Mouse (Mus musculus) midbrain, embryonic 14.5 days (tissue): ENCODE data around the gene Tex29. TPM values are rescaled to one million over a fixed set of nuclear protein-coding genes. Genes with fewer than 3 reads are reported as not detected.

Experiments used
- ATAC-seq: fragments of 200-750 bp; cut with Nextera tagmentation; 2 replicates; pipeline ENCODE4 v1.8.0; 2017; ENCODE audit warnings: moderate number of reproducible peaks, moderate library complexity; ENCODE audit not compliant: low FRiP score, low TSS enrichment
- DNase-seq: peaks from one replicate; pipeline ENCODE4 v3.0.0-alpha.2; 2015
- H3K27ac ChIP-seq: fragments of 300-500 bp; sonication (generic); replicated peaks from 2 replicates; pipeline ENCODE4 v1.5.1; 2014; ENCODE audit warnings: mild to moderate bottlenecking, low read depth, low read length, moderate library complexity
- H3K27me3 ChIP-seq: fragments of 300-500 bp; sonication (generic); 2 replicates; pipeline ENCODE4 v1.6.1; 2014; ENCODE audit warnings: low read length, control low read depth, mixed read lengths; ENCODE audit not compliant: control insufficient read depth, insufficient read depth
- H3K36me3 ChIP-seq: fragments of 300-500 bp; sonication (generic); 2 replicates; pipeline ENCODE4 v1.6.1; 2014; ENCODE audit warnings: low read length, control low read depth; ENCODE audit not compliant: control insufficient read depth, insufficient read depth
- H3K4me1 ChIP-seq: fragments of 300-500 bp; sonication (generic); 2 replicates; pipeline ENCODE4 v1.6.1; 2014; ENCODE audit warnings: mild to moderate bottlenecking, antibody characterized with exemption, low read length, control low read depth; ENCODE audit not compliant: control insufficient read depth, insufficient read depth
- H3K4me2 ChIP-seq: fragments of 300-500 bp; sonication (generic); 2 replicates; pipeline ENCODE4 v1.6.1; 2014; ENCODE audit warnings: mild to moderate bottlenecking, low read length, moderate library complexity
- H3K4me3 ChIP-seq: fragments of 300-500 bp; sonication (generic); replicated peaks from 2 replicates; pipeline ENCODE4 v1.5.1; 2014; ENCODE audit warnings: low read depth, low read length
- H3K9ac ChIP-seq: fragments of 300-500 bp; sonication (generic); replicated peaks from 2 replicates; pipeline ENCODE4 v1.6.1; 2014; ENCODE audit warnings: mild to moderate bottlenecking, low read length, moderate library complexity
- H3K9me3 ChIP-seq: fragments of 300-500 bp; sonication (generic); 2 replicates; pipeline ENCODE4 v1.6.1; 2016; ENCODE audit warnings: low read length, control low read depth, mixed read lengths; ENCODE audit not compliant: control insufficient read depth
- WGBS: fragments of 180-500 bp; shearing (Covaris S2); extraction: QIAGEN DNeasy Blood & Tissue Kit; methylation state at CpG from one replicate; pipeline ENCODE4 v1.1.7; 2014; 5-methylcytosine and 5-hydroxymethylcytosine counted together
- polyA plus RNA-seq: library from polyadenylated mRNA; unstranded; fragments of >200 nt; fragmentation: Nextera tagmentation; extraction: Ambion mirVana; gene quantifications from 2 replicates; pipeline ENCODE4 v1.2.1, GENCODE M21; 2014

The Tex29 gene
- polyA plus RNA-seq, 1 experiment from 2014 or later, result not detected

DNA sequence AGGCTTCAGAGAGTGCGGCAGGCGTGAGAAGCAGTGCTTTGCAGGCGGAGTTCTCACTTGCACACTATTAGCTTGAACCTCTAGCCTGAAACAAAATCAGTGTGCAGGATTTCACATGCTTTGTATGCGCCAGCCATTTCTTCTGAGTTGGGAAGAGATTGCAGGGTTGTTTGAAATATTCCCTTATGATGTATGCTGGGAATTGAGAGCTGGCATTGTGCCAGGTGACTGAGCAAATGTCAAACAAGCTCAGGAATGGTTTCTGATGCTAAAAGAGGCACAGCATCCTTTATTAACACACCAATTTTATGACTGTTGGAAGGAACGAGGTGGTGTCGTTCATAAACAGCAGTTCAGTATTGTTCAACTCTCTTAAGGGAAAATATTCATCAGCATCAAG is 34.0 kb upstream of the Tex29 start:
- Histone ChIP-seq H3K4me3 (no peak overlapping the region), H3K9me3 (no peaks in the 10 kb centered on the region), H3K4me1 (no peaks in the 10 kb centered on the region), H3K36me3 (peaks cover 92% of the 10 kb centered on the region), H3K4me2 (no peak overlapping the region), H3K27ac (no peak overlapping the region), H3K9ac (no peak overlapping the region), H3K27me3 (no peaks in the 10 kb centered on the region)
- 84% methylated on average over 6 of the region's 6 CpGs for WGBS
- ATAC-seq, result no peak
- peak; percentile 67 for DNase-seq

DNA sequence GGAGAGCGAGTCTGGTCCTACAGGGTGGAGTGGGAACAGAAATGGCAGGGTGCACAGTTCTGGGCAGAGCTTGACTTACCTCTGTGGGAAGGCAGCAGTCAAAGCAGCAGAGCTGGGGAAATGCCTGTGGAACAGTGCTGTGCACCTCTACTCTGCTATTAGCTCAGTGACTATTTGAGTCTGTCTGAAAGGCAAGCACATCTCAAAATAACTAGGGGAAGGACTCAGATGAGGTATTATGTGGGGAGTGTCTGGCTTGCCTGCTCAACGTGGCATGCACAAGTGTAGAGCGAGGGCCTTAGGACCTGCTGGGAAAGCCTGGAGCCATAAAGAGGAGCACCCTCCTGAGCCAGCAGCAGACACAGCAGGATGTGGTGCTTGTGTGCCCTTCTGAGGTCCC is 32.9 kb upstream of the Tex29 start:
- Histone ChIP-seq H3K4me2 (no peak overlapping the region), H3K27me3 (no peaks in the 10 kb centered on the region), H3K4me1 (no peaks in the 10 kb centered on the region), H3K27ac (no peak overlapping the region), H3K4me3 (no peak overlapping the region), H3K9me3 (no peaks in the 10 kb centered on the region), H3K9ac (no peak overlapping the region), H3K36me3 (peaks cover 96% of the 10 kb centered on the region)
- no peak for DNase-seq
- no peak for ATAC-seq
- WGBS, result 86% methylated on average over 3 of the region's 3 CpGs

GRCm38 (mm10) chr8:11808047-11808446 is 32.2 kb upstream of the Tex29 start:
- H3K36me3 ChIP-seq, result peaks cover 96% of the 10 kb centered on the region

GRCm38 (mm10) chr8:11810426-11810825 is 29.8 kb upstream of the Tex29 start:
- Histone ChIP-seq H3K27ac (no peak overlapping the region), H3K4me3 (no peak overlapping the region), H3K4me1 (no peaks in the 10 kb centered on the region), H3K9me3 (no peaks in the 10 kb centered on the region), H3K9ac (no peak overlapping the region), H3K36me3 (peaks cover 97% of the 10 kb centered on the region), H3K4me2 (no peak overlapping the region), H3K27me3 (no peaks in the 10 kb centered on the region)
- no peak for DNase-seq
- no peak for ATAC-seq
- 98% methylated on average over 5 of the region's 5 CpGs for WGBS

More at GRCm38 (mm10) chr8:11808047-11808446, 32.2 kb upstream of the Tex29 start:
- Histone ChIP-seq H3K4me2 (no peak overlapping the region), H3K27me3 (no peaks in the 10 kb centered on the region), H3K4me3 (no peak overlapping the region), H3K9ac (no peak overlapping the region), H3K9me3 (no peaks in the 10 kb centered on the region), H3K4me1 (no peaks in the 10 kb centered on the region), H3K27ac (no peak overlapping the region)
- DNase-seq (no peak), ATAC-seq (no peak)
- 96% methylated on average over 5 of the region's 5 CpGs for WGBS

GRCm38 (mm10) chr8:11813801-11814200 is 26.5 kb upstream of the Tex29 start:
- H3K27ac ChIP-seq, result no peak overlapping the region
- H3K27me3 ChIP-seq, result no peaks in the 10 kb centered on the region
- no peak overlapping the region for H3K9ac ChIP-seq
- no peak overlapping the region for H3K4me2 ChIP-seq
- no peaks in the 10 kb centered on the region for H3K9me3 ChIP-seq
- no peak for DNase-seq
- no peak overlapping the region for H3K4me3 ChIP-seq
- ATAC-seq, result no peak
- WGBS, result 90% methylated on average over 7 of the region's 7 CpGs
- H3K36me3 ChIP-seq, result peaks cover 98% of the 10 kb centered on the region
- H3K4me1 ChIP-seq, result no peaks in the 10 kb centered on the region

DNA sequence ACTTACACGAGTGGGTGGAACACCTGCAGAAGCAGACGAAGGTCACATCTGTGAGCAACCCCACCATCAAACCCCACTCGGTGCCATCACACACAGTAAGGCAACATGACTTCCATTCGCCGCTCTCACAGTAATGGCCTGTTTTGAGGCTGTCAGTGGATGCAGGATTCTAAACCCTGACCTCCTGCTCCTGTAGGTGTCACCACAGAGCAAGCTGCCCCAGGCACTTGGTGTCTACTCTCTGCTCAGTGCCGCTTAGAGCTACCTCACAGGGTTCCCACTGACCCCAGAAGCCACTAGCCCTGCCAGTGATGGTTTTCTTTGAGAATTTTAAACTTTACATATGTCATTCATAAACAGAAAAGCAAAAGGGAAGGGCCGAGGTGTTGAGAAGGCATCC is 25.1 kb upstream of the Tex29 start:
- no peak for ATAC-seq
- DNase-seq, result peak; percentile 40
- Histone ChIP-seq H3K4me2 (no peak overlapping the region), H3K9ac (no peak overlapping the region), H3K4me1 (no peaks in the 10 kb centered on the region), H3K36me3 (peaks cover 98% of the 10 kb centered on the region), H3K27ac (no peak overlapping the region), H3K27me3 (no peaks in the 10 kb centered on the region), H3K9me3 (no peaks in the 10 kb centered on the region), H3K4me3 (no peak overlapping the region)
- 80% methylated on average over 7 of the region's 7 CpGs for WGBS

DNA sequence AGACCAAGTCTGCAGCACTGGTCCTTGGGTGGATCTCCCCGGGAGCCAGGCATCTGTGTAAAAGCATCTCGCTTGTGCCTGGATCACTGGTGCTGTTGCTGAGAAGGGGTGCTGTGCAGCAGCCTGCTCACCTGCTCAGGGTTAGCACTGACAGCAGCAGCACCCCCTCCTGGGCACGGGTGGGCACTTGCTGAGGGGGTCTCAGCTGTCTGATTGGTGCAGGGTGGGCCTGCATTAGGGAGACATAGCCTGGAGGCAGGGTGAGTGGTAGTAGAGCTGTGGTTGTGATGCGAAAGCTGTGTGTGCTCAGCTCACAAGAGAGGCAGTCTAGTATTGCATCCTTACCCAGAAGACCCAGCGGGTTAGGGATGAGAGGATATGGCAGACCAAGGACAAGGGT is 20.1 kb upstream of the Tex29 start:
- H3K9me3 ChIP-seq, result no peaks in the 10 kb centered on the region
- H3K27me3 ChIP-seq, result no peaks in the 10 kb centered on the region
- H3K4me2 ChIP-seq, result no peak overlapping the region
- no peak overlapping the region for H3K27ac ChIP-seq
- no peak overlapping the region for H3K4me3 ChIP-seq
- H3K9ac ChIP-seq, result no peak overlapping the region
- H3K4me1 ChIP-seq, result no peaks in the 10 kb centered on the region
- peaks cover 98% of the 10 kb centered on the region for H3K36me3 ChIP-seq
- WGBS, result 86% methylated on average over 5 of the region's 5 CpGs
- DNase-seq (no peak), ATAC-seq (no peak)

DNA sequence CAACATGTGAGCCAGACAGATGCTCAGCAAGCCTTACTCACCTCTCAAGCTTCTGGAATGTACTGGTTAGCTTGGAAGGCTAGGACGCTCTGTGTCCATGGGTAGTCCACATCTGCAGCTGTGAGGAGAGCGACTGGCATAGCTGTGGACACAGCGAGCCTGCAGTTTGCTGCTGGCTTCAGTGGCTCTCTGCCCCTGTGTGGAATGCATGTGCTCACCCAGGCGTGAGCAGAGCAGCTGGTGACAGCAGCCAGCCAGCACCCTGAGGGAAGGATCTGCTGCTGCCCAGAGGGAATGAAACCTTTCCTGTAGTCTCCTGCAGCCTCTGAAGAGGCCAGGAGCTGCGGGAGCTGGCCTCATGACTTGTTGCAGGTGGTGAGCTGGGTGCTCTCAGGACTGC is 19.7 kb upstream of the Tex29 start:
- no peak overlapping the region for H3K4me3 ChIP-seq
- 84% methylated on average over 5 of the region's 5 CpGs for WGBS
- no peak for DNase-seq
- no peak overlapping the region for H3K27ac ChIP-seq
- H3K36me3 ChIP-seq, result peaks cover 98% of the 10 kb centered on the region
- H3K27me3 ChIP-seq, result no peaks in the 10 kb centered on the region
- ATAC-seq, result no peak
- H3K4me2 ChIP-seq, result no peak overlapping the region
- H3K4me1 ChIP-seq, result no peaks in the 10 kb centered on the region
- H3K9me3 ChIP-seq, result no peaks in the 10 kb centered on the region
- H3K9ac ChIP-seq, result no peak overlapping the region

- no peak overlapping the region for H3K4me2 ChIP-seq
- ATAC-seq, result no peak
- no peak for DNase-seq
- H3K27ac ChIP-seq, result no peak overlapping the region
- WGBS, result 95% methylated on average over 14 of the region's 14 CpGs
- H3K4me3 ChIP-seq, result no peak overlapping the region
- H3K4me1 ChIP-seq, result no peaks in the 10 kb centered on the region
- H3K36me3 ChIP-seq, result peaks cover 98% of the 10 kb centered on the region
- no peaks in the 10 kb centered on the region for H3K27me3 ChIP-seq
- no peaks in the 10 kb centered on the region for H3K9me3 ChIP-seq
- no peak overlapping the region for H3K9ac ChIP-seq
These were observed 18.6 kb upstream of the Tex29 start for GRCm38 (mm10) chr8:11821451-11822206.
